Mouse (Mus musculus) ES-E14 (cell line): ENCODE measurements at regions not wholly inside any gene's neighbourhood (a gene's known extent, or its start where the extent isn't known, plus 50 kb on each side); places are given as distances from the start of the nearest gene placed in this dataset.

ENCODE experiments used
- DNase-seq: peaks from one replicate; pipeline ENCODE4 v3.0.0-alpha.2; 2013; ENCODE audit warnings: low read depth, low spot score
- H3K27ac ChIP-seq: 2 replicates; pipeline ENCODE4 v1.5.1; 2012; ENCODE audit warnings: low read depth, mild to moderate bottlenecking, low read length, moderate library complexity, mixed read lengths; ENCODE audit not compliant: poor library complexity, insufficient read depth, severe bottlenecking
- H3K36me3 ChIP-seq: 2 replicates; pipeline ENCODE4 v1.6.1; 2012; ENCODE audit warnings: mild to moderate bottlenecking, low read length, moderate library complexity, mixed read lengths; ENCODE audit not compliant: control insufficient read depth, poor library complexity, insufficient read depth, severe bottlenecking
- H3K4me1 ChIP-seq, 2 experiments: fragments of 150-350 bp in 1 of 2; sonication (generic) in 1 of 2; 2 replicates each; pipeline ENCODE4 v1.6.1; 2012; ENCODE audit warnings: low read length in 2 of 2, mild to moderate bottlenecking in 1 of 2, mixed read lengths in 1 of 2; ENCODE audit not compliant: control insufficient read depth in 2 of 2, insufficient read depth in 2 of 2, poor library complexity in 1 of 2
- H3K4me3 ChIP-seq, 2 experiments: fragments of 150-350 bp in 1 of 2; sonication (generic) in 1 of 2; 2 replicates each; pipeline ENCODE4 v1.5.1; 2012; ENCODE audit warnings: low read length in 2 of 2, low read depth in 1 of 2, mild to moderate bottlenecking in 1 of 2, mixed read lengths in 1 of 2; ENCODE audit not compliant: insufficient read depth in 1 of 2, poor library complexity in 1 of 2, severe bottlenecking in 1 of 2
- H3K9ac ChIP-seq: 2 replicates; pipeline ENCODE4 v1.6.1; 2012; ENCODE audit warnings: low read depth, mild to moderate bottlenecking, low read length, mixed read lengths; ENCODE audit not compliant: poor library complexity, insufficient read depth, severe bottlenecking
- H3K9me3 ChIP-seq: fragments of 150-350 bp; sonication (generic); 2 replicates; pipeline ENCODE4 v1.6.1; 2012; ENCODE audit warnings: low read depth, mild to moderate bottlenecking, low read length; ENCODE audit not compliant: control insufficient read depth, insufficient read depth
- CHD2 ChIP-seq: IDR thresholded peaks from 2 replicates; pipeline ENCODE4 v1.6.1; 2014; ENCODE audit warnings: mild to moderate bottlenecking, low read depth, low read length, inconsistent platforms
- HCFC1 ChIP-seq: IDR thresholded peaks from 2 replicates; pipeline ENCODE4 v1.6.1; 2012; ENCODE audit warnings: low read length, inconsistent platforms, borderline replicate concordance; ENCODE audit not compliant: insufficient read depth
- MAFK ChIP-seq: IDR thresholded peaks from 2 replicates; pipeline ENCODE4 v1.6.1; 2014; ENCODE audit warnings: mild to moderate bottlenecking, low read depth, low read length, inconsistent platforms; ENCODE audit not compliant: insufficient read depth
- ZC3H11A ChIP-seq: IDR thresholded peaks from 2 replicates; pipeline ENCODE4 v1.6.1; 2012; ENCODE audit warnings: low read depth, mild to moderate bottlenecking, inconsistent platforms, low read length, borderline replicate concordance
- ZNF384 ChIP-seq: IDR thresholded peaks from 2 replicates; pipeline ENCODE4 v1.6.1; 2012; ENCODE audit warnings: low read depth, low read length, inconsistent platforms
- in situ Hi-C, 2 experiments: fragments of 600-800 bp; cut with MboI; formaldehyde crosslinking; loops; one replicate each; pipeline ENCODE4 v1.15.1; 2025; ENCODE audit warnings: low sequenced_read_pairs in 2 of 2, inconsistent platforms in 1 of 2; ENCODE audit not compliant: unreplicated experiment in 2 of 2

DNA sequence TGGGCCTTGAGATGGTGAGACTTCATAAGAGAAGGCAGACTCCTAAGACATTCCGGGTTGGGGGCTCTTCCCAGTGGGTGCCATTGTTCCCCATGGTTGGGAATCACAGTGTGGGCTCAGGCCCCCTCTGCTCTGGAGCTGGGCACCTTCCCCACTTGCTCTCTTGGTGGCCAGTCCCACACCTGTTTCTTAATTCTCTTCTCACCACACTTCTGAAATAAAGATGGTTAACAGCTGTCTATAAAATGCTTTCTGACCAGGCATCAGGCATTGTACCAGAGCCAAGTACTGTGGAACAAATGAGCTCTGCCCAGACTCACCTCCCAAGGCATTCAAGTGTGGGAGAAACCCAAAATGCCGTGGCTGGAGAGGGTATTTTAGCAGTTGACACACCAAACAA is 88.8 kb upstream of the Bcl6 start:
- H3K4me3 ChIP-seq: no peak overlapping the region
- H3K36me3 ChIP-seq: no peaks in the 10 kb centered on the region
- no peak overlapping the region for H3K9ac ChIP-seq
- H3K27ac ChIP-seq: no peak overlapping the region
- DNase-seq: no peak
- in situ Hi-C loops: no loop called here
- H3K4me1 ChIP-seq: no peaks in the 10 kb centered on the region
- H3K9me3 ChIP-seq: no peaks in the 10 kb centered on the region
- TF ChIP-seq HCFC1: no peak
- no peak for TF ChIP-seq MAFK
- no peak for TF ChIP-seq CHD2
- no peak for TF ChIP-seq ZNF384

DNA sequence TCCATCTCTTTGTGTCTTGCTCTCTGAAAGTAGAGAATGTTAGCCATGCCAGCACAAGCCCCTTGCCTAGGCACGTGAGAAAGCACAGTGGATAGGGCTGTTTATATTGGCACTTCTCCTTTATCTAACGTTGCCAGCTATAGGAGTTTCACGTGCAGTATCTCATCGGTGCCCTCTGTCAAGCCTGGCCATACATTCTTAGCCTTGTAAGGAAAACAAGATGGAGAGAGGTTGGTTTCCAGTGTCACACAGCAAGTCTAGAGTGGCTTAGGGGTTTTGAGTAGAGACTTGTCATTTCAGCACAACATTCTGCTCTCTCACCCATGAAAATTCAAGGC is 88.1 kb upstream of the Bcl6 start:
- no peak overlapping the region for H3K27ac ChIP-seq
- TF ChIP-seq HCFC1 (no peak), ZC3H11A (no peak), ZNF384 (no peak), MAFK (no peak), CHD2 (no peak)
- in situ Hi-C loops: no loop called here

DNA sequence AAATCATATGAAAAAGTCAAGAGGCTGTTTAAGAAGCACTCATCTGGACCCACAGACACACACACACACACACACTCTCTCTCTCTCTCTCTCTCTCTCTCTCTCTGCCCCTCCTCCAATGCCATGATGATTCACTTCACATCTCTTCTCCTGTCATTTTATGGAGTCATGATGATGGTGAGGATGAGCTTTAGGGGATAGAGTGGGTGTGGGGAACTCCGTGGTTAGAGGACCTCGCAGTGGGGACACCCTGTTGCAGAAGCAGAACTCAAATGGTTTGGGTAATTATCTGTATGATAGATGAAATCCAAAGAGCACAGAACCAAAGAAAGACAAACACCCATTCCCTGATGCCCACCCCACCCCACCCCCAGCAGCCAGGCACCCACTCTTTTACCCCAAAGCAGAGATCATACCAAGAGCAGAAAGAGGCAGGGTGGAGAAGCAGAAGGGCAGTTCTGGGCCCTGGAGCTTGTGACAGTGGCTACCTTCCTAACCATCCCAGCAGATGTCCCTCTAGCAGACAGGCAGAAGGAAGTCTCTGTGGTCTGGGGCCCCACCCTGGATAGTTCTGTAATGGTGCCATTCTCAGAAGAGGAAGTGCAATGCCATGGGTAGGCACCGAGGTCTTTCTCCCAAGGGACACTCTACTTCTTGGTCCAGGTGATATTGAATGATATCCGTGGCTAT is 87.6 kb upstream of the Bcl6 start:
- Histone ChIP-seq H3K4me3 (no peak overlapping the region), H3K9me3 (no peaks in the 10 kb centered on the region), H3K4me1 (no peaks in the 10 kb centered on the region), H3K9ac (no peak overlapping the region), H3K27ac (no peak overlapping the region), H3K36me3 (no peaks in the 10 kb centered on the region)
- TF ChIP-seq CHD2 (no peak), HCFC1 (no peak), MAFK (no peak), ZNF384 (no peak), ZC3H11A (no peak)
- DNase-seq: no peak
- in situ Hi-C loops: no loop called here

More for the DNA sequence above, 88.1 kb upstream of the Bcl6 start:
- no peak for DNase-seq
- Histone ChIP-seq H3K9me3 (no peaks in the 10 kb centered on the region), H3K4me1 (no peaks in the 10 kb centered on the region), H3K9ac (no peak overlapping the region), H3K36me3 (no peaks in the 10 kb centered on the region), H3K4me3 (no peak overlapping the region)

DNA sequence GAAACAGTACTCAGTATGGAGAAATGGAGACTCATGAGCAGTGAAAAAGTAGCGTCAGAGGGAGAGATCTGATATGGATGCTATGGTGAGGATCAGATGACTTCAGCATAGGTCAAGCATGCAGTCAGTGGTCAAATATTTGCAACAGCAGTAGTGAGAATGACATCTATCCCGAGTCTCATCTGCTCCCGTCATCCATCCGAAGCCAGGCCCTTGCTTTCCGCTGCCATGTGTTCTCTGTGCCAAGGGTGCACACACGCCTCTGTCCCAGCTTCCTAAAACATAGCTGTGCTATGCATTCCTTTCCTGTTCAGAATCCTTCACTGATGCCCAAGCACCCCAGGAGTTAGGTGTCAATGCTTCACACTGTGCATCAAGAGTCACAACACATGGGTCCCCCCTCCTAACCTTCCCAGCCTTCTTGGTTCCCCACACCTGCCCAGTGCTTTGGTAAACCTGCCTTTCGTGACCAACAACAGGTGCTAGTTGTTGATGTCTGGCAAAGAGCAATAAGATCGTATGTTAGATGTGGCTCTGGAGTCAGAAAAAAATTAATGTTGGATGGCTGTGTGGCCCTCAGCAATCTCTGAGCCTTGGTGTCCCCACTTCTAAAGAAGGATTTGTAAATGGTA is 85.1 kb upstream of the Bcl6 start:
- no peaks in the 10 kb centered on the region for H3K36me3 ChIP-seq
- no peaks in the 10 kb centered on the region for H3K4me1 ChIP-seq
- no peak overlapping the region for H3K27ac ChIP-seq
- no peaks in the 10 kb centered on the region for H3K9me3 ChIP-seq
- TF ChIP-seq CHD2: no peak
- TF ChIP-seq ZNF384: no peak
- no peak for TF ChIP-seq HCFC1
- no peak for TF ChIP-seq ZC3H11A
- no peak for TF ChIP-seq MAFK
- H3K4me3 ChIP-seq: no peak overlapping the region
- no peak for DNase-seq
- in situ Hi-C loops: no loop called here
- no peak overlapping the region for H3K9ac ChIP-seq
